Mouse (Mus musculus): ENCODE data around the gene Eif1ad. TPM values are rescaled to one million over a fixed set of nuclear protein-coding genes. Genes with fewer than 3 reads are reported as not detected.
"Not testable (repeated sequence)": the region's sequence is repeated elsewhere in the genome, so short reads cannot be mapped to it uniquely, and the experiment has no call there.

Eif1ad gene
- polyA plus RNA-seq, 1 experiment from 2014 or later = 68.1 TPM

DNA sequence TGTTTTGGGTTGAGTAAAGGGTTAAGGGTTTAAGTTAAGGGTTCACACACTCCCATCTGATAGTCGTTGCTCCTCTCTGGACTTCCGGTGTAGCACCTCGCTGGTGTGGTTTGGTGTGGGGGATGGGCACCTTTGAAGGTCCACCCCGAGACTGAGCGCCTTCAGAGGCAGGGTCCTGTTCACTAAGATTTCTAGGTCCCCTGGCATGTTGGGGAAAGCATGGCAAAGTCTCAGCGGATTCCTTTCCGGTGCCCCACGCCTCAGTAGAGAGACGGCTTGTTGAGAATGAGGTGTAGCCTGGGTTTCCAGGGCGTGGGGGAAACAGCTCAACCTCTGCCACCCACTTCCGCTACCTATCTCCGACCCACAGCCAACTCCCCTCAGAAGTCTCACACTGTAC lies 23.1 kb downstream of the Eif1ad start:
- Histone ChIP-seq H3K9me3 (ENCODE audit: control insufficient read depth, low read length) (no peaks in the 10 kb centered on the region), H3K4me1 (ENCODE audit: control insufficient read depth, insufficient read depth, low read length) (peaks cover 24% of the 10 kb centered on the region), H3K4me3 (ENCODE audit: low read depth, low read length) (peak overlapping the region; percentile 100), H3K27ac (ENCODE audit: low read depth, low read length) (no peak overlapping the region), H3K36me3 (ENCODE audit: control insufficient read depth, insufficient read depth, low read length) (peaks cover 4% of the 10 kb centered on the region), H3K4me2 (peak overlapping the region; percentile 97), H3K27me3 (ENCODE audit: control insufficient read depth, insufficient read depth, low read length) (no peaks in the 10 kb centered on the region), H3K9ac (ENCODE audit: low read length) (peak overlapping the region; percentile 87; the same call in 1 of the 2 replicates)
- WGBS = 57% methylated on average over 12 of the region's 12 CpGs
- DNase-seq (ENCODE audit: low spot score, missing footprints) = peak; percentile 85
- no peak for ATAC-seq (ENCODE audit: low FRiP score)

DNA sequence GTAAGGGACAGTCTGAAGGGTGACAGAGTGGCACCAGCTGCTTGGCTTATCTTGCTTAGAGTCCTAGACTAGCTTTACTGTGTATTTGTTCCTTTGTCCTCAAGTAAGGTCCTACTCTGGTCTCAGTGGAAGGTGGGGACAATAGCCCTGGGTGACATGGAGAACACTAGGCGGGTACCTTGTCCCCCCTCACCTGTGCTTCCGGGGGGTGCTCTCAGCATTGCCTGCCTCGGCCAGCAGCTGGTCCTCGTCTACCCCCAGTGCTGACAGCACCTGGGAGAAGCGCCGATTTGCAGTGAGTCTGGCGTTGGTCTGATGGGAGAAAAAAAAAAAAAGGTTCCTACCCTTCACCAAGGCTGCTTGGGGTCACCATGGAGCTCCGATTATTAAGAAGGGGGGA lies 23.9 kb downstream of the Eif1ad start:
- Histone ChIP-seq H3K4me2 (no peak overlapping the region; the same call in 1 of the 2 replicates), H3K4me3 (ENCODE audit: low read depth, low read length) (no peak overlapping the region), H3K4me1 (ENCODE audit: control insufficient read depth, insufficient read depth, low read length) (peaks cover 24% of the 10 kb centered on the region), H3K27ac (ENCODE audit: low read depth, low read length) (no peak overlapping the region), H3K27me3 (ENCODE audit: control insufficient read depth, insufficient read depth, low read length) (no peaks in the 10 kb centered on the region), H3K36me3 (ENCODE audit: control insufficient read depth, insufficient read depth, low read length) (peaks cover 2% of the 10 kb centered on the region), H3K9me3 (ENCODE audit: control insufficient read depth, low read length) (no peaks in the 10 kb centered on the region), H3K9ac (ENCODE audit: low read length) (peak overlapping the region; percentile 9; the same call in 1 of the 2 replicates)
- no peak for DNase-seq (ENCODE audit: low spot score, missing footprints)
- WGBS = 81% methylated on average over 8 of the region's 8 CpGs
- no peak for ATAC-seq (ENCODE audit: low FRiP score)

DNA sequence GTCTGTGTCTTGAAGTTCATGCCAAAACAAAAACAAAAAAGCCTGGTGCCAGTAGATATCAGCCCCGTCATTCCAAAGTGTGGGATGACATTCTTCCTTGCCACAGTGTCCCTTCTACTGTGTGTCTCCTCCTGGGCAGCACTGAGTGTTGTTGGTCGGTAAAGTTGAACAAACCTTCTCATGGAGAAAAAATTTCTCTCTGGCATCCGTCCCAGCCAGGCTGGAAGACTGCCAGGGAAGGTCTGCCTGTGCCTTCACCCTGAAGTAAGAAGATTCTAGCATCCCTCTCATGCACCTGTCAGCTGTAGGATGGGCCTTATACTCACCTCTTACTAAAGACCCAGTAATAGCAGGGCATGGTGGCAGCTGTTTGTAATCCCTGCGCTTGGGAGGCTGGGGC lies 26.4 kb downstream of the Eif1ad start:
- no peak overlapping the region for H3K27ac ChIP-seq (ENCODE audit: low read depth, low read length)
- H3K4me1 ChIP-seq (ENCODE audit: control insufficient read depth, insufficient read depth, low read length) = peaks cover 11% of the 10 kb centered on the region
- no peaks in the 10 kb centered on the region for H3K9me3 ChIP-seq (ENCODE audit: control insufficient read depth, low read length)
- no peaks in the 10 kb centered on the region for H3K36me3 ChIP-seq (ENCODE audit: control insufficient read depth, insufficient read depth, low read length)
- no peak for ATAC-seq (ENCODE audit: low FRiP score)
- no peak overlapping the region for H3K4me3 ChIP-seq (ENCODE audit: low read depth, low read length)
- peak; percentile 21 for DNase-seq (ENCODE audit: low spot score, missing footprints)
- no peak overlapping the region for H3K9ac ChIP-seq (ENCODE audit: low read length)
- no peak overlapping the region for H3K4me2 ChIP-seq
- H3K27me3 ChIP-seq (ENCODE audit: control insufficient read depth, insufficient read depth, low read length) = no peaks in the 10 kb centered on the region
- WGBS = 78% methylated on average over 4 of the region's 4 CpGs

DNA sequence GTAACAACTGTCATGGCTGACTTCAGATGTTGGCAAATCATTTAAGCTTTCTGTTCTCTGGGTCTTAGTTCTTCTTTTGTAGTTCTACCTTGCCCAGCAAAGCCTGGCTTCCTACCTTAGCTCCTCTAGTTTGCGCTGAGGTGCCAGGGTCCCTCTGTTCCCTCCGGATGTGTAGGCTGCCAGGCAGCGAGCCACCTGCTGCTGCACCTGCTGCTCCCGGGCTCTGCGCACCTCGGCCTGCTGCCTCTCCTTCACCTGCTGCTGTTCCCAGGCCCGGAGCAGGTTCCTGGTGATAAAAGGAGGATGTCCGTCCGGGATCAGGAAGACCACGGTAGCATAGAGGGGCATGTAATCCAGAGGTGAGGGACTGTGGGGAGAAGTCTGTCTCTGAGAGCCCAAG lies 27.6 kb downstream of the Eif1ad start:
- H3K9me3 ChIP-seq (ENCODE audit: control insufficient read depth, low read length) = no peaks in the 10 kb centered on the region
- H3K4me1 ChIP-seq (ENCODE audit: control insufficient read depth, insufficient read depth, low read length) = peaks cover 10% of the 10 kb centered on the region
- H3K27ac ChIP-seq (ENCODE audit: low read depth, low read length) = no peak overlapping the region
- no peaks in the 10 kb centered on the region for H3K36me3 ChIP-seq (ENCODE audit: control insufficient read depth, insufficient read depth, low read length)
- no peak overlapping the region for H3K4me3 ChIP-seq (ENCODE audit: low read depth, low read length)
- DNase-seq (ENCODE audit: low spot score, missing footprints) = peak; percentile 23
- no peak overlapping the region for H3K4me2 ChIP-seq
- 56% methylated on average over 10 of the region's 10 CpGs for WGBS
- H3K27me3 ChIP-seq (ENCODE audit: control insufficient read depth, insufficient read depth, low read length) = no peaks in the 10 kb centered on the region
- no peak for ATAC-seq (ENCODE audit: low FRiP score)
- no peak overlapping the region for H3K9ac ChIP-seq (ENCODE audit: low read length)

DNA sequence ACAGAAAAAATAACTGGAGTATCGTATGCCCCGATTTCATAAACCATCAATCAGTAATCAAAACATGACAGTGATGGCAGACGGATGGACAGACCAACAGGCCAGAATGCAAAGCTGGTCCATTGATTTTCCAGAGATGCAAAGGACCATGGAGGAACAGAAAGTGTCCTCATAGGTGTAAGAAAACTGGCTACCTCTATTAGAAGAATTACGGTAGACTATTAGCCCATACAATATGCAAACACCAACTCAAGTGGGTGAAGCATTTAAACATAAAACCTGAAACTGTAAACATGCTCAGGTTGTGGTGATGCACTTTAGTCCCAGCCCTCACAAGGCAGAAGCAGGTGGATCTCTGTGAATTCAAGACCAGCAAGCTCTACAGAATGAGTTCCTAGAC lies 28.8 kb downstream of the Eif1ad start:
- Histone ChIP-seq H3K9me3 (ENCODE audit: control insufficient read depth, low read length) (no peaks in the 10 kb centered on the region), H3K27me3 (ENCODE audit: control insufficient read depth, insufficient read depth, low read length) (no peaks in the 10 kb centered on the region), H3K4me1 (ENCODE audit: control insufficient read depth, insufficient read depth, low read length) (no peaks in the 10 kb centered on the region), H3K36me3 (ENCODE audit: control insufficient read depth, insufficient read depth, low read length) (no peaks in the 10 kb centered on the region), H3K4me3 (ENCODE audit: low read depth, low read length) (no peak overlapping the region), H3K9ac (ENCODE audit: low read length) (no peak overlapping the region), H3K4me2 (no peak overlapping the region), H3K27ac (ENCODE audit: low read depth, low read length) (no peak overlapping the region)
- WGBS = 64% methylated on average over 4 of the region's 4 CpGs
- no peak for ATAC-seq (ENCODE audit: low FRiP score)
- peak; percentile 80 for DNase-seq (ENCODE audit: low spot score, missing footprints)

DNA sequence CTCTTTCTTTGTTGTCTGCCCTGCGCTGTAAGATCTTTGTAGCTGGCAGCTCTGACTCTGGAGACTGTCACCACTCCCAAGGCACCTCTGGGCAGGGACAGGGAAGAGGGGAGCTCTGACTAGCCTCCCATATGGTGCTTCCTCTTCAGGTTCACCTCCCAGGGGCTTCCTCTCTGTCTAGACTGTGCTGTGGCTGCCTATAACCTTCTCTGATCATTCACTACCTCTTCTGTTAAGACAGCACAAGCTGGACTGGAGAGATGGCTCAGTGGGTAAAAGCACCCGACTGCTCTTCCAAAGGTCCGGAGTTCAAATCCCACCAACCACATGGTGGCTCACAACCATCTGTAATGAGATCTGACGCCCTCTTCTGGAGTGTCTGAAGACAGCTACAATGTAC lies 34.5 kb downstream of the Eif1ad start:
- H3K27me3 ChIP-seq (ENCODE audit: control insufficient read depth, insufficient read depth, low read length); H3K9me3 ChIP-seq (ENCODE audit: control insufficient read depth, low read length); ATAC-seq (ENCODE audit: low FRiP score); H3K27ac ChIP-seq (ENCODE audit: low read depth, low read length); H3K4me2 ChIP-seq; DNase-seq (ENCODE audit: low spot score, missing footprints); H3K36me3 ChIP-seq (ENCODE audit: control insufficient read depth, insufficient read depth, low read length); H3K4me1 ChIP-seq (ENCODE audit: control insufficient read depth, insufficient read depth, low read length); H3K4me3 ChIP-seq (ENCODE audit: low read depth, low read length); H3K9ac ChIP-seq (ENCODE audit: low read length): not testable (repeated sequence)
- WGBS = 79% methylated on average over 4 of the region's 4 CpGs

DNA sequence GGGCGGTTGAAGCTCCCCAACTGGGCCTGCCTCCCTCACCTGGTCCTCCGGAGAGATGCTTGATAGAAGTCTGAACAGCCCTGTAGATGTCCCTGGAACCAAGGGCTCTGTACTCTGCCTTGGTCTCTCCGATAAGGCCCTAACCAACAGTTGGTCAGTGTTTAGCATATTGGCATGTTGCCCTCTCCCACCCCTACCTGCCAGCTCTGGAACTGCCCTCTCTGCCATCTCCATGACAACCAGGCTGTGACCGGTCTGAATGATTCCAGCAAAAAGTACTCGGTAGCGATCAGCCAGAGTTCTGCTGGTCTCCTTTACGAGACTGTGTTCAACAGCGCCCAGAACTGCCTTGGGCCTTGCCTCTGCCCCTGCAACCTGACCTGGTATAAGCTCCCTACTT lies 35.8 kb downstream of the Eif1ad start, which contains the start of gene Tsga10ip:
Tsga10ip (minus strand) TSS at position 234 of the 400 bp plus-strand sequence.
- Histone ChIP-seq H3K4me1 (ENCODE audit: control insufficient read depth, insufficient read depth, low read length) (peaks cover 8% of the 10 kb centered on the region; the same call in 1 of the 2 replicates), H3K27me3 (ENCODE audit: control insufficient read depth, insufficient read depth, low read length) (no peaks in the 10 kb centered on the region), H3K4me2 (no peak within 1 kb of the TSS), H3K36me3 (ENCODE audit: control insufficient read depth, insufficient read depth, low read length) (no peaks in the 10 kb centered on the region), H3K9ac (ENCODE audit: low read length) (no peak within 1 kb of the TSS), H3K27ac (ENCODE audit: low read depth, low read length) (no peak within 1 kb of the TSS), H3K9me3 (ENCODE audit: control insufficient read depth, low read length) (no peaks in the 10 kb centered on the region), H3K4me3 (ENCODE audit: low read depth, low read length) (no peak within 1 kb of the TSS)
- no peak for ATAC-seq (ENCODE audit: low FRiP score)
- 77% methylated on average over 8 of the region's 8 CpGs for WGBS
- peak; percentile 31 for DNase-seq (ENCODE audit: low spot score, missing footprints)

DNA sequence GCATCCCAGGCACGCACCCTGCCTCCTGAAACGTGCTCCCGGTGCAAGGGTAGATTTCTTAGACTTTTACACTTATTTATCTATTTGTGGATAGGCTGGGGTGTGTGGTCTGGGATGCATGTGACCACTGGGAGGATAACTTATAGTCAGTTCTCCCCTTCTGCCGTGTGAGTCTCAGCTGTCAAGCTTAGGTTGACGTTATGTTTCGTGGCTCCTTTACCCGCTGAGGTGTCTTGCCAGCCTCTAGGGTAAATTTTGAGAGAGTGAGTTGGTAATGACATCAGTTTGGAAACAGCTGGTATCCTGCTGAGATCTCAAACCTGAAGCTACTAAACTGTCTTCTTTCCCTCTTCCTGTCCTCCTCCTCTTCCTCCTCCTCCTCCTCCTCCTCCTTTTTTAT lies 39.4 kb downstream of the Eif1ad start:
- H3K27ac ChIP-seq (ENCODE audit: low read depth, low read length) = no peak overlapping the region; the same call in 1 of the 2 replicates
- peak overlapping the region; percentile 30 for H3K4me3 ChIP-seq (ENCODE audit: low read depth, low read length)
- DNase-seq (ENCODE audit: low spot score, missing footprints) (peak; percentile 86), ATAC-seq (ENCODE audit: low FRiP score) (no peak)
- H3K36me3 ChIP-seq (ENCODE audit: control insufficient read depth, insufficient read depth, low read length) = no peaks in the 10 kb centered on the region
- H3K4me2 ChIP-seq = peak overlapping the region; percentile 48
- no peaks in the 10 kb centered on the region for H3K27me3 ChIP-seq (ENCODE audit: control insufficient read depth, insufficient read depth, low read length)
- peaks cover 11% of the 10 kb centered on the region for H3K4me1 ChIP-seq (ENCODE audit: control insufficient read depth, insufficient read depth, low read length)
- 33% methylated on average over 7 of the region's 7 CpGs for WGBS
- H3K9me3 ChIP-seq (ENCODE audit: control insufficient read depth, low read length) = no peaks in the 10 kb centered on the region
- peak overlapping the region; percentile 56; the same call in 1 of the 2 replicates for H3K9ac ChIP-seq (ENCODE audit: low read length)

DNA sequence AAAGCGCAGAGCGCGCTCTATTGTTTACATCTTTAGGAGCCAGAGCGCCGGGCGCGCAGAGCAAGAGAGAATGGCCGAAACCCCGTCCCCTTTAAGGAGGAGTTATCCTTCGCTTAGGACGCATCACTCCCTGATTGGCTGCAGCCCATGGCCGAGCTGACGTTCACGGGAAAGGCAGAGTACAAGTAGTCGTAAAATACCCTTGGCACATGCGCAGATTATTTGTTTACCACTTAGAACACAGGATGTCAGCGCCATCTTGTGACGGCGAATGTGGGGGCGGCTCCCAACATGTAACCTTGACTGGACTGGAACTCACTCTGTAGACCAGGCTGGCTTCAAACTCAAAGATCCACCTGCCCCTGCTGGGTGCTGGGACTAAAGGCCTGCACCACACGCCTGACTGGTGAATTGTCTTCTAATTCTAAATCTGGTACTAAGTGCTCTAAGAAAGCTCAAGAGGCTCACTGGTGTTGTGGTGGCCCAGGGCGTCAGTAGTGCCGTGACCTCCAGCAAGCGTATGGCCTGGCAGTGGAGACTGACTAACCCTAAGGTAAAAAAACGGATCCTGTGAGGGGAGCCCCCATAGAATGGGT lies 40.1 kb downstream of the Eif1ad start:
- H3K4me1 ChIP-seq (ENCODE audit: control insufficient read depth, insufficient read depth, low read length) = peaks cover 11% of the 10 kb centered on the region
- peak overlapping the region; percentile 53 for H3K4me3 ChIP-seq (ENCODE audit: low read depth, low read length)
- not testable (repeated sequence) for H3K9me3 ChIP-seq (ENCODE audit: control insufficient read depth, low read length); H3K36me3 ChIP-seq (ENCODE audit: control insufficient read depth, insufficient read depth, low read length); H3K27me3 ChIP-seq (ENCODE audit: control insufficient read depth, insufficient read depth, low read length)
- peak overlapping the region; percentile 69 for H3K27ac ChIP-seq (ENCODE audit: low read depth, low read length)
- peak overlapping the region; percentile 76 for H3K9ac ChIP-seq (ENCODE audit: low read length)
- peak; percentile 86 for ATAC-seq (ENCODE audit: low FRiP score)
- WGBS = 15% methylated on average over 21 of the region's 25 CpGs
- H3K4me2 ChIP-seq = peak overlapping the region; percentile 79
- peak; percentile 94 for DNase-seq (ENCODE audit: low spot score, missing footprints)

All from midbrain, embryonic 11.5 days (tissue).